Mouse (Mus musculus) limb, embryonic 14.5 days (tissue): ENCODE measurements around the gene 2310034G01Rik. TPM values are rescaled to one million over a fixed set of nuclear protein-coding genes. Genes with fewer than 3 reads are reported as not detected.

Experiments
- ATAC-seq: fragments of 200-750 bp; cut with Nextera tagmentation; 2 replicates; pipeline ENCODE4 v1.8.0; 2017; ENCODE audit warnings: low read depth, moderate number of reproducible peaks, moderate TSS enrichment; ENCODE audit not compliant: low FRiP score
- DNase-seq: peaks from one replicate; pipeline ENCODE4 v3.0.0-alpha.2; 2015; ENCODE audit warnings: low spot score
- H3K27ac ChIP-seq: fragments of 300-500 bp; sonication (generic); replicated peaks from 2 replicates; pipeline ENCODE4 v1.5.1; 2014; ENCODE audit warnings: low read depth, mild to moderate bottlenecking, low read length, moderate library complexity, mixed read lengths
- H3K27me3 ChIP-seq: fragments of 300-500 bp; sonication (generic); 2 replicates; pipeline ENCODE4 v1.6.1; 2014; ENCODE audit warnings: low read length, mixed read lengths; ENCODE audit not compliant: control insufficient read depth, insufficient read depth
- H3K36me3 ChIP-seq: fragments of 300-500 bp; sonication (generic); 2 replicates; pipeline ENCODE4 v1.6.1; 2014; ENCODE audit warnings: mild to moderate bottlenecking, low read length, moderate library complexity, mixed read lengths; ENCODE audit not compliant: control insufficient read depth, insufficient read depth
- H3K4me1 ChIP-seq: fragments of 300-500 bp; sonication (generic); 2 replicates; pipeline ENCODE4 v1.6.1; 2014; ENCODE audit warnings: antibody characterized with exemption, low read length, mixed read lengths; ENCODE audit not compliant: control insufficient read depth, insufficient read depth
- H3K4me2 ChIP-seq: fragments of 300-500 bp; sonication (generic); replicated peaks from 2 replicates; pipeline ENCODE4 v1.6.1; 2014; ENCODE audit warnings: low read depth, mild to moderate bottlenecking, low read length, moderate library complexity; ENCODE audit not compliant: severe bottlenecking
- H3K4me3 ChIP-seq: fragments of 300-500 bp; sonication (generic); replicated peaks from 2 replicates; pipeline ENCODE4 v1.5.1; 2014; ENCODE audit warnings: low read length
- H3K9ac ChIP-seq: fragments of 300-500 bp; sonication (generic); 2 replicates; pipeline ENCODE4 v1.6.1; 2014; ENCODE audit warnings: mild to moderate bottlenecking, low read depth, low read length, moderate library complexity; ENCODE audit not compliant: severe bottlenecking
- H3K9me3 ChIP-seq: fragments of 300-500 bp; sonication (generic); 2 replicates; pipeline ENCODE4 v1.6.1; 2016; ENCODE audit warnings: low read length; ENCODE audit not compliant: control insufficient read depth
- POLR2A ChIP-seq: fragments of 200-500 bp; IDR thresholded peaks from 2 replicates; pipeline ENCODE4 v1.8.0; 2012; ENCODE audit warnings: inconsistent platforms, mild to moderate bottlenecking, moderate library complexity, borderline replicate concordance; ENCODE audit not compliant: insufficient read depth, insufficient read length; ENCODE audit errors: extremely low read depth
- WGBS: fragments of 180-500 bp; shearing (Covaris S2); extraction: QIAGEN DNeasy Blood & Tissue Kit; methylation state at CpG from one replicate; pipeline ENCODE4 v1.1.7; 2014; 5-methylcytosine and 5-hydroxymethylcytosine counted together
- polyA plus RNA-seq, 2 experiments: library from polyadenylated mRNA; depleted of rRNA in 1 of 2; stranded (reverse) in 1 of 2; unstranded in 1 of 2; fragments of >200 nt; fragmentation: Nextera tagmentation in 1 of 2; extraction: Ambion mirVana in 1 of 2; gene quantifications; 2 replicates each; pipeline versions ENCODE4 v1.2.1 to v1.2.3; 2012 to 2014

The 2310034G01Rik gene
- polyA plus RNA-seq, 2 experiments = 1.6 to 2.1 TPM

DNA sequence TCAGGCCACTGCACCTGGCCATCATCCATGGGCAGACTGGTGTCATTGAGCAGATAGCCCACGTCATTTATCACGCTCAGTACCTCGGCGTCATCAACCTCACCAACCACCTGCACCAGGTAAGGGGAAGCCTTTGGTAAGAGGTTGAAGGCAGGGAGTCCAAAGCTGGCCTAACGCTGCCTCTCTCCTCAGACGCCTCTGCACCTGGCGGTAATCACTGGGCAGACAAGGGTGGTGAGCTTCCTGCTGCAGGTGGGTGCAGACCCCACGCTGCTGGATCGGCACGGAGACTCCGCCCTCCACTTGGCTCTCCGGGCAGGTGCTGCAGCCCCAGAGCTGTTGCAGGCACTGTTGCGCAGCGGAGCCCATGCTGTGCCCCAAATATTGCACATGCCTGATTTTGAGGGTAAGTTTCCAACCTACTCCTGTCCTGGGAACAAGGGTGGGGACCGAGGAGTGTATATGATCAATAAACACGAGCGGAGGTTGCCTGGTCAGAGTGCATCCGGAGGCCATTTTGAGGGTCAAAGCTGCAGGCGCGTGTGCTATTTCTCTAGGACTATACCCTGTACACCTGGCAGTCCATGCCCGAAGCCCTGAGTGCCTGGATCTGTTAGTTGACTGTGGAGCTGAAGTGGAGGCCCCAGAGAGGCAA, 40.3 kb downstream of the 2310034G01Rik start:
- Histone ChIP-seq H3K4me2 (no peak overlapping the region), H3K9ac (no peak overlapping the region), H3K4me3 (no peak overlapping the region), H3K4me1 (peaks cover 15% of the 10 kb centered on the region), H3K27ac (no peak overlapping the region), H3K27me3 (peaks cover 24% of the 10 kb centered on the region), H3K9me3 (no peaks in the 10 kb centered on the region), H3K36me3 (peaks cover 32% of the 10 kb centered on the region)
- TF ChIP-seq POLR2A = no peak
- DNase-seq = no peak
- ATAC-seq = no peak
- WGBS = 79% methylated on average over 21 of the region's 21 CpGs

DNA sequence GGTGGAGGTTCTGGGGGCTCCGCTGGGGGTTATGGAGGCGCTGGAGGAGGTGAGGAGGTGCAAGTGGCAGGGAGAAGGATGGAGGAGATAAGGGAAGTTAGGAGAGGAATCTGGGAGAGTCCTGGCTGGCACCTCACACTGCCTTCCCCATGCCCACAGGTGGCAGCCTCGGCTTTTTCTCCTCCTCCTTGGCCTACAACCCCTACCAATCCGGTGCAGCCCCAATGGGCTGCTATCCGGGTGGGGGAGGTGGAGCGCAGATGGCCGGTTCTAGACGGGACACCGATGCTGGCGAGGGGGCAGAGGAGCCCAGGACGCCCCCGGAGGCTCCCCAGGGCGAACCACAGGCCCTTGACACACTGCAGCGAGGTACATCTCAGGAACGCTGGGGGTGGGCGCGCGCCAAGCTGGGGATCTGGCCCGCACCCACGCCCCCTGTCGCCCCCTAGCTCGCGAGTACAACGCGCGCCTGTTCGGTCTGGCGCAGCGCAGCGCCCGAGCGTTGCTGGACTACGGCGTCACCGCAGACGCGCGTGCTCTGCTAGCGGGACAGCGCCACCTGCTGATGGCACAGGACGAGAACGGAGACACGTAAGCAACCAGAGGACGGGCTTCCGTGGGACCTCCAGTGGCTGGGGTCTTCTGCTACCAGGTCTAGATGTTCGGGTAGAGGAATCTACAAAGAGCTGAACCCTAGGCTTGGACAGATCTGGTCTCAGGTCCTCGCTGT, 41.2 kb downstream of the 2310034G01Rik start:
- TF ChIP-seq POLR2A = no peak
- Histone ChIP-seq H3K36me3 (peaks cover 32% of the 10 kb centered on the region), H3K27me3 (peaks cover 15% of the 10 kb centered on the region), H3K9ac (peak overlapping the region; percentile 34), H3K4me2 (peak overlapping the region; percentile 71), H3K27ac (no peak overlapping the region), H3K4me3 (peak overlapping the region; percentile 35), H3K4me1 (peaks cover 15% of the 10 kb centered on the region), H3K9me3 (no peaks in the 10 kb centered on the region)
- DNase-seq = peak; percentile 84
- peak; percentile 35; the same call in 1 of the 2 replicates for ATAC-seq
- 2% methylated on average over 46 of the region's 47 CpGs for WGBS

DNA sequence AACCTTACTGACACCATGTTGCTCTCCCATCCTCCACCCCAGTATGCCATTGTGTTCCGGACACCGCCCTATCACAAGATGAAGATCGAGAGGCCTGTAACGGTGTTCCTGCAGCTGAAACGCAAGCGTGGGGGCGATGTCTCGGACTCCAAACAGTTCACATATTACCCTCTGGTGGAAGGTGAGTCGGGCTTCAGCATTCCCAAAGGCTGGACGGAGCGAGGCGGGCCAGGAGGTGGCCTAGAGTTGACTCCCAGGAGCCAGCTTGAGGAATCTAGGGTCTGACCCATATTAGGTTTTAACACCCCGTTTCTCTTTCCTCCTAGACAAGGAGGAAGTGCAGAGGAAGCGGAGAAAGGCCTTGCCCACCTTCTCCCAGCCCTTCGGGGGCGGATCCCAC, 41.8 kb downstream of the 2310034G01Rik start:
- H3K4me3 ChIP-seq = peak overlapping the region; percentile 35
- H3K9me3 ChIP-seq = no peaks in the 10 kb centered on the region
- no peak for ATAC-seq
- no peak overlapping the region; the same call in 1 of the 2 replicates for H3K4me2 ChIP-seq
- DNase-seq = no peak
- no peak overlapping the region for H3K9ac ChIP-seq
- no peak overlapping the region for H3K27ac ChIP-seq
- TF ChIP-seq POLR2A = no peak
- WGBS = 70% methylated on average over 16 of the region's 16 CpGs
- H3K4me1 ChIP-seq = peaks cover 17% of the 10 kb centered on the region
- peaks cover 10% of the 10 kb centered on the region for H3K27me3 ChIP-seq
- H3K36me3 ChIP-seq = peaks cover 32% of the 10 kb centered on the region

DNA sequence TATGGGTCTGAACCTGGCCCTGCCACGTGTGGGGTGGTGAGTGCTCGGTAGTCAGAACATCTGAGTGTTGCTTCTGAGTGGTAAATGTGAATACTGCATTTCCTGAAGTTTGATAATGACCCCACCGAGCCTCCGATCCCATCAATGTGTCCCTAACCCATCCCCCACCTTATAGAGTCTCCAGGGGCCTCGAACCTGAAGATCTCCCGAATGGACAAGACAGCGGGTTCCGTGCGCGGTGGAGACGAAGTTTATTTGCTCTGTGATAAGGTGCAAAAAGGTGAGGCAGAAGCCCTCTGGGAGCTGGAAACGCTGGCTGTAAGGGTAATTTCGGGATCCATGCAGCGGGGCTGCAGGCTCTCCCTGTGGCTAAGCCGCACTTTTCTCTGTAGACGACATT, 42.3 kb downstream of the 2310034G01Rik start:
- Histone ChIP-seq H3K9me3 (no peaks in the 10 kb centered on the region), H3K27ac (no peak overlapping the region), H3K9ac (no peak overlapping the region), H3K4me2 (no peak overlapping the region), H3K36me3 (peaks cover 32% of the 10 kb centered on the region), H3K4me1 (peaks cover 17% of the 10 kb centered on the region), H3K4me3 (no peak overlapping the region), H3K27me3 (peaks cover 7% of the 10 kb centered on the region; the same call in 1 of the 2 replicates)
- ATAC-seq (no peak), DNase-seq (no peak)
- 79% methylated on average over 16 of the region's 16 CpGs for WGBS
- no peak for TF ChIP-seq POLR2A

DNA sequence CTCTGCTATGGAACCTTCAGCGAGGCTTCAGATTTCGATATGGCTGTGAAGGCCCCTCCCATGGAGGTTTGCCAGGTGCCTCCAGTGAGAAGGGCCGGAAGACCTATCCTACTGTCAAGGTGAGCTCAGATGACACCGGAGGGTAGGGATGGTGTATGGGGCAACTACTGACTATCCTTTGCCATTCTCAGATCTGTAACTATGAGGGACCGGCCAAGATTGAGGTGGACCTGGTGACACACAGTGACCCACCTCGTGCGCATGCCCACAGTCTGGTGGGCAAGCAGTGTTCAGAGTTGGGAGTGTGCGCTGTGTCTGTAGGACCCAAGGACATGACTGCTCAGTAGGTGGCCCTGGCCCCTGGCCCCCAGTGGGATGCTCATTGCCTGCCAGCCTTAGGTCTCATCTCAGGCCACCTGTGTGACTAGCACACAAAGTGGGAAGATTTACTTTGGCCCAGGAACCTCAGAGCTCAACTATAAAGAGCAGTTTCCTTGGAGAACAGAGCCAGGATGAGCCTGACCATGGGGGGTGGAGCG, 43.3 kb downstream of the 2310034G01Rik start:
- Histone ChIP-seq H3K4me3 (no peak overlapping the region), H3K27me3 (peaks cover 7% of the 10 kb centered on the region; the same call in 1 of the 2 replicates), H3K36me3 (peaks cover 29% of the 10 kb centered on the region), H3K4me2 (no peak overlapping the region), H3K27ac (no peak overlapping the region), H3K9me3 (no peaks in the 10 kb centered on the region), H3K9ac (no peak overlapping the region), H3K4me1 (peaks cover 17% of the 10 kb centered on the region)
- DNase-seq (no peak), ATAC-seq (no peak)
- WGBS = 90% methylated on average over 9 of the region's 9 CpGs
- TF ChIP-seq POLR2A = no peak
